Mouse (Mus musculus) cortical plate, adult 2 months (tissue): ENCODE measurements around the gene Pga5. TPM values are rescaled to one million over a fixed set of nuclear protein-coding genes. Genes with fewer than 3 reads are reported as not detected.
A peak's percentile ranks its signal among the peaks of the same experiment; 100 is the strongest.

Experiments
- H3K27ac ChIP-seq: fragments of 200-500 bp; 2 replicates; pipeline ENCODE4 v1.5.1; 2012; ENCODE audit warnings: low read length, control low read depth, inconsistent platforms; ENCODE audit not compliant: insufficient read depth
- H3K4me1 ChIP-seq: fragments of 200-500 bp; 2 replicates; pipeline ENCODE4 v1.6.1; 2011; ENCODE audit warnings: low read length; ENCODE audit not compliant: control insufficient read depth, insufficient read depth
- H3K4me3 ChIP-seq: fragments of 200-500 bp; 2 replicates; pipeline ENCODE4 v1.5.1; 2011; ENCODE audit warnings: mild to moderate bottlenecking, low read length, control low read depth; ENCODE audit not compliant: insufficient read depth
- CTCF ChIP-seq: fragments of 200-500 bp; IDR thresholded peaks from 2 replicates; pipeline ENCODE4 v1.5.1; 2011; ENCODE audit warnings: mild to moderate bottlenecking, control low read depth, low read length; ENCODE audit not compliant: insufficient read depth; ENCODE audit errors: extremely low read depth
- POLR2A ChIP-seq: fragments of 200-500 bp; IDR thresholded peaks from 2 replicates; pipeline ENCODE4 v1.6.1; 2011; ENCODE audit warnings: mild to moderate bottlenecking, low read length, control low read depth; ENCODE audit not compliant: insufficient read depth; ENCODE audit errors: extremely low read depth
- polyA plus RNA-seq: library from polyadenylated mRNA; depleted of rRNA; stranded (reverse); fragments of >200 nt; gene quantifications from 2 replicates; pipeline ENCODE4 v1.2.3, GENCODE M21; 2012

Pga5 gene
- polyA plus RNA-seq, 1 experiment = not detected

DNA sequence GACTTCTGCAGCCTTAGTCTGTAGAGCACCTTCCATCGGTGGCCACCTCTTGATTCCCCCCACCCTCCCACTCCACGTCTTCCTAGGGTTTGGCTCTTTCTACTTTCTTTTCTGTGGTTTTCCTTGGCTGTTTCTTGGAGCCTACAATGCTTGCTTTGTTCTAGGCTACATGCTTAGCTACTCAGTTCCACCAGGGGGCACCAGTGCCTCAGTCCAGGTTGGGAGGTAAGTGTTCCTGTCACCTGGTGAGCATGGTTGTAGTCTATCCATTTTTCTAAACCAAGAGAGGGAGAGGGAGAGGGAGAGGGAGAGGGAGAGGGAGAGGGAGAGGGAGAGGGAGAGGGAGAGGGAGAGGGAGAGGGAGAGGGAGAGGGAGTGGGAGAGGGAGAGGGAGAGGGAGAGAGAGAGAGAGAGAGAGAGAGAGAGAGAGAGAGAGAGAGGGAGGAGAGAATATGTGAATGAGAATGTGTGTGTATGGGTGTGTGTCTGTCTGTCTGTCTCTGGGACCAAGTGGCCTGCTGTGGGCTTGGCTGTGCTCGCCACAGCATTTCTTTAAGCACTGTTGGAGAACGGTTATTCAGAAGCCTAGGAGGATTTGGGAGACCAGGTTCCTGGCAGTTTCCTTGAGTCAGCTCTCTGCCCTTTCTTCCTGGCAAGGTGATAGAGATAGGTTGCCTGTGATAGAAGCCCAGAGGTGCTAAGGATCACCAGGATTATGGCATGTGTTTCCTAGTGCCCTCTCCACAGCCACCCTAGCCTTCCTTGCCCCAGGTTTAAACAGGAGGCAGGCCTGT is 37.0 kb upstream of the Pga5 start:
- H3K4me1 ChIP-seq = peaks cover 3% of the 10 kb centered on the region; the same call in 1 of the 2 replicates
- TF ChIP-seq POLR2A (no peak), CTCF (peak; percentile 92)
- no peak overlapping the region for H3K4me3 ChIP-seq
- H3K27ac ChIP-seq = no peak overlapping the region

DNA sequence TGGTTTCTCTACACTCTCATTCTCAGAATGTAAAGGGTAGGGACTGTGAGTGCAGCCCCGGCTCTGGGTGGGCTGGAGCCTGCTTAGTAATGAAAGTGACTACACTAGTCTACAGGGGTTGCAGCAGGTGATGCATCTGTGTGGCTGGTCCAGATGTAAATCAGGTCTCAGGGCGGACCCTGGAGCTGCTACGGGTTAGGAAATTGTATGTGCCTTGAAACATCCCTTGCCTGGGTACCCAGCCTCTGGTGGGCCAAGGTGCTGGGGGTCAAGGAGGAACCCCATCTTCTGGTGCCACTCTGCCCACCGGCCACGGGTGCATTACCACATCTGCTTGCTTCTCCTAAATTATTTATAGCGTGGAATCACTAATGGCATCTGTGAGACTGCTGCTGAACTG is 36.3 kb upstream of the Pga5 start:
- H3K27ac ChIP-seq = no peak overlapping the region

DNA sequence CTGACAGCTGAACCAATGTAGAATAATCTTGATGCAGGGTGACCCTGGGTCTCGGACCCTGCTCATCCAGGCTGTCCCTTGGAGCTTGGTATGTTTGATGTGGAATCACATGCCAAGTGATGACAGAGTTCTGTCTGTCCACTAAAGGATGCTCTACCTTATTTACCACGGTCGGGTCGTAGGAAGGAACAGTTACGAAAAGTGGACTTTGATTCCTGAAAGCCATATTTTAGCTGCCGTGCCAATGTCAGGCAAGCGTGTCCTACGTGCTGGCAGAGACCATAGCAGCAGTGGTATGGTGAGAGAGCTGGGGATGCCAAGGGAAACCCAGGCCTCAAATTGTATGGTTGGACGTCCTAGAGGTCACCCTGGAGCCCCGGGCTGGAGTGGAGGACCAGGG is 35.7 kb upstream of the Pga5 start:
- Histone ChIP-seq H3K27ac (no peak overlapping the region), H3K4me3 (no peak overlapping the region), H3K4me1 (peaks cover 6% of the 10 kb centered on the region; the same call in 1 of the 2 replicates)
- no peak for TF ChIP-seq POLR2A
- TF ChIP-seq CTCF = no peak

More for the DNA sequence above, 36.3 kb upstream of the Pga5 start:
- TF ChIP-seq CTCF = no peak
- TF ChIP-seq POLR2A = no peak
- Histone ChIP-seq H3K4me3 (no peak overlapping the region), H3K4me1 (peaks cover 6% of the 10 kb centered on the region; the same call in 1 of the 2 replicates)

DNA sequence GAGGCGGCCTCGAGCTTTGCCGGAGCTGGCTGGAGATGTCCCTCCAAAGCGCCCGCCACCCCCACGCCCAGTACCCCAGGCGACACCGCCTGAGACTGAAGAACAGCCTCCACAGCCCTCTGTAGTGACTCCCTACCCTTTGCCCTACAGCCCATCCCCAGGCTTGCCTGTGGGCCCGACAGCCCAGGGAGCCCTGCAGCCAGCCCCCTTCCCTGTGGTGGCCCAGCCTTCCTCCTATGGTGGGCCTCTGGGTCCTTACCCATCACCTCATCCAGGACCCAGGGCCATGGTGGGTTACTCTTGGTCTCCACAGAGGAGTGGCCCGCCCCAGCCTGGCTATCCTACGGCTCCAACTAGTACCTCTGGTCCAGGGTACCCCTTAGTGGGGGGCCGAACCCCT is 34.8 kb upstream of the Pga5 start:
- H3K27ac ChIP-seq = no peak overlapping the region
- H3K4me3 ChIP-seq = no peak overlapping the region
- TF ChIP-seq POLR2A (no peak), CTCF (no peak)
- peaks cover 6% of the 10 kb centered on the region; the same call in 1 of the 2 replicates for H3K4me1 ChIP-seq

DNA sequence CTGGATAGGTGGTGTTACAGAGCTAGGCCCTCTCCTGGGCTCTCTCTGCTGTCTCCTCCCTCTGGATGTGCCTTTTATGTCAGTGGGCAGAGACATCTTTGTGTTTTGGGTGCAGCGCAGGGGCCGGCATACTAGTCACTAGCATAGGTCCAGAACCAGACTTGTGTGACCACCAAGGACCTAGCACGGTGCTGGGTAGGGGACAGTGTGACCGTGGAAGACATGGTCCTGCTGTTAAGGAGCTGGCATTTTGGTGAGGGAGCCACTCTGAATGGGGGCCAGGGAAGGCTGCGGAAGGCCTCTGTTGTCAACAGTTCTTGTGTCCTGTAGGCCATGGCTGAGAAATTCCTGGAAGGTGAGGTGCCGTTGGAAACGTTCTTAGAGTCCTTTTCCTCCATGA is 34.3 kb upstream of the Pga5 start:
- Histone ChIP-seq H3K4me1 (peaks cover 6% of the 10 kb centered on the region; the same call in 1 of the 2 replicates), H3K27ac (no peak overlapping the region), H3K4me3 (no peak overlapping the region)
- TF ChIP-seq POLR2A (no peak), CTCF (no peak)

DNA sequence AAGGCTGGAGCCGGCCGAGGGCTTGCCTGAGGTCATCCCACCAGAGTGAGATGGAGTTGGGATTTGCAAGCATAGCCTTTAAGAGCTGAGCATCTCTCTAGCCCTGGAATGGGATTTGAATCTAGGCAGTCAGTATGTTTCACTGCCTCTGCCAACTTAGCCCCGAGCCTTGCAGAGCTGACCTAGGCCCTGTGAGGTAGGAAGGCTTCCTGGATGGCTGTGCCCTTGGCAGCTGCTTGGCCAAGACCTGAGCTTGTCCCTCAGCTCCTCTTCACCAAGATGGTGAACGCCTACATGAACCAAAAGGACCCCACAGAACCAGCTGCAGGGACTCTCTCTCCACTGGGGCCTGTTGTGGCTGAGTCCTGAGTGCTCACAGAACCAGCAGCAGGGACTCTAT is 32.9 kb upstream of the Pga5 start:
- no peak for TF ChIP-seq CTCF
- no peak for TF ChIP-seq POLR2A
- Histone ChIP-seq H3K4me3 (no peak overlapping the region), H3K27ac (no peak overlapping the region), H3K4me1 (peaks cover 6% of the 10 kb centered on the region; the same call in 1 of the 2 replicates)

DNA sequence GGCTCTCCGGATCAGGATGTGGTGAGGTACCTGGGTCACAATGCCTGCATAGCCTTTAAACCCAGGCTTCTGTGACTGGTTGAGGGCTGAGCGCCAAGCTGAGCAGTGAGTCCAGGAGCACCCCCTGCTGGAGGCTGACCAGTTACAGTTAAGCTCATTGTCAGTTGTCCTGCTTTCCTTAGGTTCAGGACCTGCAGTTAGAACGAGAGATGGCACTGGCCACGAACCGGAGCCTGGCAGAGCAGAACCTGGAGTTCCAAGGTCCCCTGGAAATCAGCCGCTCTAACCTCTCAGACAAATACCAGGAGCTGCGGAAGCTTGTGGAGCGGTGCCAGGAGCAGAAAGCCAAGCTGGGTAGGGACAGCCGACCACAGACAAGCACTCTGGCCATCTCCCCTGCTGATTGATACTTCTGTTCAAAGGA is 32.2 kb upstream of the Pga5 start:
- Histone ChIP-seq H3K4me1 (peaks cover 4% of the 10 kb centered on the region; the same call in 1 of the 2 replicates), H3K27ac (0 out of 2 replicates have a peak overlapping the region, but pooled peaks have one; percentile 8), H3K4me3 (no peak overlapping the region)
- TF ChIP-seq POLR2A (no peak), CTCF (peak; percentile 56)

DNA sequence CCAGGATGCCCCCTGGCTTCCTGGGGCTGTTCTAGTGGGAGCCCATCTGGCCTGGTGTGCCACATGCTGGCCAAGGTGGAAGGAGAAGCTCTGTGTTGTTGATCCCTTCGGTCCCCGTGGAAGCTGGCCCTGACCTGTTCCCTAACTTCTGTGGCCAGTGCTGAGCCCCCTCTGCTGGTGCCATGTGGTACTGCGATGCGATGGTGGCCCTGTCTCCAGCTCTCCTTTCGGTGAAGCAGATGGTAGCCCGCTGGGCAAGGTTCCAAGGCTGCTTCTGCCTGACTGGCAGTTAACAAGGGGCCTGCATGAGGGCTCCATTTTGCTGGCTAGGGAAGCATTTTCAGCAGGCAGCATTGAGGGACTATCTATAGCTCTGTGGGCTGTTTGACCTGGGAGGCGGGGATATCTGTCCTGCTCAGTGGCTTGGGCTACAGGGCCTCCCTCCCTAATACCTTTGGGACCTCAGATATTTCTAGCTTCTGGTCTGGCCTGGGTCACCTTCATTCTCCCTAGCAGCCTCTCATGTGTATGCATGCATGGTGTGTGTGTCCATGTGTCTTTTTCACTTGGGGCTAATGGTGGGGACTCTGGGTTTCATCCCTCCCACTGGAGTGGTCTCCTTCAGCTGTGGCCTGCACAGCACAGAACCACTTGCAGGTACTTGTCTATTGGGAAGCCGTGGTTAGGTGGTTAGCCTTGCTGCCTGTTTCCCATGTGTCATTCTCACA is 31.7 kb upstream of the Pga5 start:
- peak; percentile 92 for TF ChIP-seq CTCF
- TF ChIP-seq POLR2A = no peak
- H3K4me1 ChIP-seq = peaks cover 4% of the 10 kb centered on the region; the same call in 1 of the 2 replicates
- no peak overlapping the region for H3K4me3 ChIP-seq
- 0 out of 2 replicates have a peak overlapping the region, but pooled peaks have one; percentile 8 for H3K27ac ChIP-seq

DNA sequence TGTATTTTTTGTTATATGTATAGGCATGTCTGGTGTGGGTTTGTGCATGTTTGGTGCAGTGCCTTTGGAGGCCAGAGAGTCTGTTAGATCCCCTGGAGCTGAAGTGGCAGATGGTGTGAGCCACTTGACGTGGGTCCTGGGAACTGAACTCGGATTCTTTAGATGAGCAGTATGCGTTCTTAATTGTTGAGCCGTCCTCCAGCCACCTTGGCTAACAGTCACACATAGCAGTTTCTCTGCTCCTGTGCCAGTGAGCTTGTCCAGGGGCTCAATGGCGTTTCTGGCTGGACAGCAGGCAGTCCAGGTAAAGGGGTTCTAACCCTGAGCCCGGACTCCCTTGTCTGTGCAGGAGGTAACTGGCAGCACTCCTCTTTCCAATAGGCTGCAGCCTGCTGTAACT is 31.0 kb upstream of the Pga5 start:
- no peak overlapping the region for H3K4me3 ChIP-seq
- H3K4me1 ChIP-seq = peaks cover 4% of the 10 kb centered on the region; the same call in 1 of the 2 replicates
- no peak overlapping the region for H3K27ac ChIP-seq
- TF ChIP-seq CTCF = no peak
- no peak for TF ChIP-seq POLR2A
